In genomic region chr11:35743586-35743985, GRCm38 (mm10) we compare ENCODE assay signal across 38 mouse cellular contexts. TPM values are rescaled to one million over a fixed set of nuclear protein-coding genes. Genes with fewer than 3 reads are reported as not detected.
DNase-seq lines count a peak whose midpoint lies in the region; ATAC-seq and TF ChIP-seq lines count a peak whose summit lies in the region.
"Had no signal": no experiment of that assay in that cellular context is flagged by ENCODE, and none has a peak within 500 bp of the region (broad histone marks: within the 10 kb centered on the region; RNA-seq: fewer than 3 reads in every experiment).

No protein-coding gene starts in this region.

- ATAC-seq in cerebellum, adult (ENCODE audit: insufficient number of reproducible peaks, low FRiP score, low TSS enrichment), result no peak
- ATAC-seq in forebrain, postnatal 0 days, result peak; percentile 51
- ATAC-seq in forebrain, embryonic 14.5 days, result no peak
- ATAC-seq: hindbrain, postnatal 0 days; intestine, embryonic 15.5 days had no signal

- intact Hi-C loops in left cerebral cortex, postnatal 4 days (cut with DNase I), result no loop called here

- peak; percentile 7 for DNase-seq in cerebellum, adult 11-12 months
- DNase-seq in forebrain, postnatal 0 days, result peak; percentile 65
- DNase-seq in forebrain, embryonic 14.5 days (ENCODE audit: low spot score), result no peak
- peak; percentile 32 for DNase-seq in left cerebral cortex, postnatal 4 days
- no peak for DNase-seq in left cerebral cortex, adult 18-20 months (ENCODE audit: low spot score in 2 of 2)
- DNase-seq in cerebellum, postnatal 14 days, result peak; percentile 60 to 76
- DNase-seq in kidney, postnatal 36 days, result no peak
- DNase-seq: adrenal gland, adult 8-10 months; embryo, embryonic 11 days; gastrocnemius, adult 2 months; gastrocnemius, postnatal 36 days; heart, adult 18-20 months; heart, postnatal 36 days; kidney, adult 2 months; lung, postnatal 4 days; right cerebral cortex, postnatal 14 days; thymus, adult 18-20 months; thymus, postnatal 25 days had no signal

- H3K9me3 ChIP-seq in forebrain, postnatal 0 days (ENCODE audit: low read length), result no peaks in the 10 kb centered on the region
- H3K9me3 ChIP-seq in forebrain, embryonic 14.5 days (replicated peaks; ENCODE audit: control insufficient read depth, low read length), result no peaks in the 10 kb centered on the region
- H3K9me3 ChIP-seq: embryonic facial prominence, embryonic 12.5 days; intestine, embryonic 15.5 days; limb, embryonic 13.5 days; midbrain, embryonic 12.5 days had no signal

- H3K9ac ChIP-seq in forebrain, postnatal 0 days, result no peak overlapping the region
- no peak overlapping the region for H3K9ac ChIP-seq in forebrain, embryonic 14.5 days (ENCODE audit: low read length)
- H3K9ac ChIP-seq: embryonic facial prominence, embryonic 12.5 days; hindbrain, embryonic 12.5 days; intestine, embryonic 15.5 days; limb, embryonic 13.5 days; midbrain, embryonic 12.5 days; neural tube, embryonic 12.5 days had no signal

- no peak overlapping the region for H3K27ac ChIP-seq in forebrain, postnatal 0 days (ENCODE audit: low read depth, low read length)
- H3K27ac ChIP-seq in forebrain, embryonic 14.5 days (ENCODE audit: low read depth, low read length), result no peak overlapping the region
- H3K27ac ChIP-seq: embryonic facial prominence, embryonic 12.5 days; gastrocnemius, adult 2 months; hindbrain, embryonic 12.5 days; hindbrain, postnatal 0 days; intestine, embryonic 15.5 days; limb, embryonic 13.5 days; midbrain, embryonic 12.5 days; neural tube, embryonic 12.5 days; stomach, postnatal 0 days had no signal

- 63% methylated on average over 6 of the region's 6 CpGs for WGBS in forebrain, postnatal 0 days
- WGBS in forebrain, embryonic 14.5 days, result 92% methylated on average over 6 of the region's 6 CpGs

- H3K4me3 ChIP-seq in forebrain, postnatal 0 days (ENCODE audit: low read depth, low read length), result no peak overlapping the region
- H3K4me3 ChIP-seq in forebrain, embryonic 14.5 days (ENCODE audit: low read depth, low read length), result no peak overlapping the region
- H3K4me3 ChIP-seq: embryonic facial prominence, embryonic 12.5 days; gastrocnemius, adult 2 months; hindbrain, embryonic 12.5 days; intestine, embryonic 15.5 days; left cerebral cortex, adult 2 months; limb, embryonic 13.5 days; midbrain, embryonic 12.5 days; myocyte; neural tube, embryonic 12.5 days had no signal

- H3K4me2 ChIP-seq in forebrain, postnatal 0 days (ENCODE audit: low read depth), result no peak overlapping the region
- no peak overlapping the region for H3K4me2 ChIP-seq in forebrain, embryonic 14.5 days (ENCODE audit: low read length)
- H3K4me2 ChIP-seq: embryonic facial prominence, embryonic 12.5 days; heart, embryonic 11.5 days; hindbrain, embryonic 12.5 days; intestine, embryonic 15.5 days; limb, embryonic 13.5 days; liver, embryonic 11.5 days; midbrain, embryonic 12.5 days; neural tube, embryonic 12.5 days had no signal

- no peaks in the 10 kb centered on the region for H3K36me3 ChIP-seq in forebrain, postnatal 0 days (ENCODE audit: insufficient read depth)
- H3K36me3 ChIP-seq in forebrain, embryonic 14.5 days (ENCODE audit: control insufficient read depth, insufficient read depth, low read length), result no peaks in the 10 kb centered on the region
- H3K36me3 ChIP-seq: embryonic facial prominence, embryonic 12.5 days; hindbrain, embryonic 12.5 days; intestine, embryonic 15.5 days; limb, embryonic 13.5 days; midbrain, embryonic 12.5 days; neural tube, embryonic 12.5 days had no signal

- no peaks in the 10 kb centered on the region for H3K4me1 ChIP-seq in forebrain, postnatal 0 days (ENCODE audit: insufficient read depth)
- no peaks in the 10 kb centered on the region for H3K4me1 ChIP-seq in forebrain, embryonic 14.5 days (ENCODE audit: control insufficient read depth, insufficient read depth, low read length)
- H3K4me1 ChIP-seq: embryonic facial prominence, embryonic 12.5 days; hindbrain, embryonic 12.5 days; intestine, embryonic 15.5 days; limb, embryonic 13.5 days; megakaryocyte, embryonic 14.5 days; midbrain, embryonic 12.5 days; neural tube, embryonic 12.5 days had no signal

- no peak for TF ChIP-seq CTCF in forebrain, postnatal 0 days (IDR thresholded peaks at IDR 0.05; ENCODE audit: low read depth)

- no peaks in the 10 kb centered on the region for H3K27me3 ChIP-seq in forebrain, postnatal 0 days (ENCODE audit: insufficient read depth, low read length)
- H3K27me3 ChIP-seq in forebrain, embryonic 14.5 days (replicated peaks; ENCODE audit: control insufficient read depth, insufficient read depth, low read length), result no peaks in the 10 kb centered on the region
- H3K27me3 ChIP-seq: hindbrain, embryonic 12.5 days; intestine, embryonic 15.5 days; limb, embryonic 13.5 days; midbrain, embryonic 12.5 days; neural tube, embryonic 12.5 days had no signal

RNA-seq across cellular contexts. Expression of gene Pank3, which starts 25.7 kb away (rescaled TPM):
- 79.4 and 93.7 TPM in 2 replicates for total RNA-seq in forebrain, postnatal 0 days (2014; rRNA removed)
- polyA plus RNA-seq in forebrain, postnatal 0 days (2015; fragmentation: Nextera tagmentation; extraction: Ambion mirVana), result 7.7 and 11.7 TPM in 2 replicates
- polyA plus RNA-seq in forebrain, embryonic 14.5 days (2014; fragmentation: Nextera tagmentation; extraction: Ambion mirVana), result 25.0 and 31.1 TPM in 2 replicates
- 10 to 100 TPM; 64.9 to 70.1 TPM for total RNA-seq in left cerebral cortex, postnatal 4 days (2021)
- total RNA-seq in left cerebral cortex, adult 18-20 months (2021), result 10 to 100 TPM; 35.7 to 35.8 TPM

RNA-seq across cellular contexts. Expression of gene Fbll1, which starts 55.1 kb away (rescaled TPM):
- 51.2 and 72.6 TPM in 2 replicates for total RNA-seq in forebrain, postnatal 0 days (2014; rRNA removed)
- 32.9 and 35.4 TPM in 2 replicates for polyA plus RNA-seq in forebrain, postnatal 0 days (2015; fragmentation: Nextera tagmentation; extraction: Ambion mirVana)
- 6.7 and 12.4 TPM in 2 replicates for polyA plus RNA-seq in forebrain, embryonic 14.5 days (2014; fragmentation: Nextera tagmentation; extraction: Ambion mirVana)
- 10 to 100 TPM; 51.9 to 53.1 TPM for total RNA-seq in left cerebral cortex, postnatal 4 days (2021)
- 10 to 100 TPM; 39.0 to 41.7 TPM for total RNA-seq in left cerebral cortex, adult 18-20 months (2021)
- total RNA-seq: CH12.LX; gastrocnemius, adult 2 months; gastrocnemius, postnatal 36 days; heart, adult 18-20 months; heart, postnatal 36 days had no signal
- polyA plus RNA-seq: heart, embryonic 11.5 days; heart, embryonic 16.5 days; kidney, embryonic 16.5 days; limb, embryonic 13.5 days; liver, embryonic 11.5 days; liver, embryonic 16.5 days; lung, embryonic 16.5 days; myocyte; spleen, adult 2 months had no signal

Comparison
In these comparisons a context has a peak if more than half of its experiments do, and no peak if none do; other contexts are left out.
1. DNase-seq: peak in cerebellum, adult 11-12 months (single experiment), forebrain, postnatal 0 days (single experiment), left cerebral cortex, postnatal 4 days (single experiment) and cerebellum, postnatal 14 days (2 of 2); none in forebrain, embryonic 14.5 days (single experiment), left cerebral cortex, adult 18-20 months (0 of 2) and kidney, postnatal 36 days (0 of 2).